Mouse (Mus musculus) neural tube, embryonic 11.5 days (tissue): ENCODE results near the gene Vwa8. TPM values are rescaled to one million over a fixed set of nuclear protein-coding genes. Genes with fewer than 3 reads are reported as not detected.

ENCODE experiments used
- ATAC-seq: fragments of 200-750 bp; cut with Nextera tagmentation; 2 replicates; pipeline ENCODE4 v1.8.0; 2017; ENCODE audit warnings: moderate number of reproducible peaks, mild to moderate bottlenecking, moderate TSS enrichment, moderate library complexity; ENCODE audit not compliant: insufficient read depth, low FRiP score, low TSS enrichment
- DNase-seq: peaks from one replicate; pipeline ENCODE4 v3.0.0-alpha.2; 2015; ENCODE audit warnings: low spot score
- H3K27ac ChIP-seq: fragments of 300-500 bp; sonication (generic); 2 replicates; pipeline ENCODE4 v1.5.1; 2014; ENCODE audit warnings: low read depth, mild to moderate bottlenecking, low read length
- H3K27me3 ChIP-seq: fragments of 300-500 bp; sonication (generic); 2 replicates; pipeline ENCODE4 v1.6.1; 2014; ENCODE audit warnings: mild to moderate bottlenecking, low read length, mixed read lengths; ENCODE audit not compliant: control insufficient read depth, insufficient read depth
- H3K36me3 ChIP-seq: fragments of 300-500 bp; sonication (generic); 2 replicates; pipeline ENCODE4 v1.6.1; 2014; ENCODE audit warnings: mild to moderate bottlenecking, low read length, moderate library complexity, mixed read lengths; ENCODE audit not compliant: control insufficient read depth, insufficient read depth
- H3K4me1 ChIP-seq: fragments of 300-500 bp; sonication (generic); 2 replicates; pipeline ENCODE4 v1.6.1; 2014; ENCODE audit warnings: low read length, mixed read lengths; ENCODE audit not compliant: control insufficient read depth, insufficient read depth
- H3K4me2 ChIP-seq: fragments of 300-500 bp; sonication (generic); 2 replicates; pipeline ENCODE4 v1.6.1; 2014; ENCODE audit warnings: low read depth, mild to moderate bottlenecking, moderate library complexity
- H3K4me3 ChIP-seq: fragments of 300-500 bp; sonication (generic); 2 replicates; pipeline ENCODE4 v1.5.1; 2014; ENCODE audit warnings: low read depth, low read length
- H3K9ac ChIP-seq: fragments of 300-500 bp; sonication (generic); 2 replicates; pipeline ENCODE4 v1.6.1; 2014; ENCODE audit warnings: mild to moderate bottlenecking, low read length
- H3K9me3 ChIP-seq: fragments of 300-500 bp; sonication (generic); 2 replicates; pipeline ENCODE4 v1.6.1; 2016; ENCODE audit warnings: low read length; ENCODE audit not compliant: control insufficient read depth
- WGBS: fragments of 180-500 bp; shearing (Covaris S2); extraction: QIAGEN DNeasy Blood & Tissue Kit; methylation state at CpG from one replicate; pipeline ENCODE4 v1.1.7; 2014; 5-methylcytosine and 5-hydroxymethylcytosine counted together
- polyA plus RNA-seq: library from polyadenylated mRNA; unstranded; fragments of >200 nt; fragmentation: Nextera tagmentation; extraction: Ambion mirVana; gene quantifications from 2 replicates; pipeline ENCODE4 v1.2.1, GENCODE M21; 2014

Vwa8 gene
- polyA plus RNA-seq, 1 experiment from 2014 or later, result 10.8 TPM

GRCm38 (mm10) chr14:79239402-79239801 is 390.6 kb downstream of the Vwa8 start:
- H3K27me3 ChIP-seq, result no peaks in the 10 kb centered on the region
- no peak overlapping the region for H3K9ac ChIP-seq
- H3K27ac ChIP-seq, result no peak overlapping the region
- 92% methylated on average over 12 of the region's 12 CpGs for WGBS
- no peak overlapping the region for H3K4me2 ChIP-seq
- no peak for ATAC-seq
- no peaks in the 10 kb centered on the region for H3K9me3 ChIP-seq
- H3K4me1 ChIP-seq, result peaks cover 2% of the 10 kb centered on the region; the same call in 1 of the 2 replicates
- H3K4me3 ChIP-seq, result no peak overlapping the region
- no peak for DNase-seq
- no peaks in the 10 kb centered on the region for H3K36me3 ChIP-seq

GRCm38 (mm10) chr14:79241057-79241570 is 392.3 kb downstream of the Vwa8 start:
- DNase-seq (no peak), ATAC-seq (no peak)
- no peaks in the 10 kb centered on the region; the same call in 1 of the 2 replicates for H3K4me1 ChIP-seq
- H3K9me3 ChIP-seq, result no peaks in the 10 kb centered on the region
- H3K9ac ChIP-seq, result no peak overlapping the region
- H3K27me3 ChIP-seq, result no peaks in the 10 kb centered on the region
- 74% methylated on average over 4 of the region's 4 CpGs for WGBS
- H3K4me3 ChIP-seq, result no peak overlapping the region
- no peak overlapping the region for H3K4me2 ChIP-seq
- H3K36me3 ChIP-seq, result no peaks in the 10 kb centered on the region
- H3K27ac ChIP-seq, result no peak overlapping the region

GRCm38 (mm10) chr14:79241656-79242385 is 393.0 kb downstream of the Vwa8 start:
- DNase-seq, result no peak
- Histone ChIP-seq H3K4me3 (no peak overlapping the region), H3K9ac (no peak overlapping the region), H3K4me1 (no peaks in the 10 kb centered on the region; the same call in 1 of the 2 replicates), H3K27ac (no peak overlapping the region), H3K27me3 (no peaks in the 10 kb centered on the region), H3K4me2 (no peak overlapping the region), H3K36me3 (no peaks in the 10 kb centered on the region), H3K9me3 (no peaks in the 10 kb centered on the region)
- 84% methylated on average over 6 of the region's 6 CpGs for WGBS
- no peak for ATAC-seq

GRCm38 (mm10) chr14:79242386-79242720 is 393.5 kb downstream of the Vwa8 start:
- Histone ChIP-seq H3K4me2 (no peak overlapping the region), H3K4me1 (no peaks in the 10 kb centered on the region), H3K27ac (no peak overlapping the region), H3K4me3 (no peak overlapping the region), H3K9ac (no peak overlapping the region), H3K36me3 (no peaks in the 10 kb centered on the region), H3K9me3 (no peaks in the 10 kb centered on the region), H3K27me3 (no peaks in the 10 kb centered on the region)
- DNase-seq, result no peak
- no peak for ATAC-seq

- H3K4me1 ChIP-seq, result no peaks in the 10 kb centered on the region
- no peaks in the 10 kb centered on the region for H3K36me3 ChIP-seq
- H3K27ac ChIP-seq, result no peak overlapping the region
- H3K9ac ChIP-seq, result no peak overlapping the region
- no peaks in the 10 kb centered on the region for H3K9me3 ChIP-seq
- H3K27me3 ChIP-seq, result no peaks in the 10 kb centered on the region
- 85% methylated on average over 12 of the region's 12 CpGs for WGBS
- H3K4me3 ChIP-seq, result no peak overlapping the region
- DNase-seq (no peak), ATAC-seq (no peak)
- H3K4me2 ChIP-seq, result no peak overlapping the region
Observed at GRCm38 (mm10) chr14:79243038-79243883, 394.4 kb downstream of the Vwa8 start.

- H3K4me3 ChIP-seq, result no peak overlapping the region
- no peak for DNase-seq
- no peaks in the 10 kb centered on the region for H3K36me3 ChIP-seq
Observed at GRCm38 (mm10) chr14:79244571-79244970, 395.7 kb downstream of the Vwa8 start.

GRCm38 (mm10) chr14:79251727-79252285 is 403.0 kb downstream of the Vwa8 start:
- DNase-seq (no peak), ATAC-seq (no peak)
- H3K36me3 ChIP-seq, result no peaks in the 10 kb centered on the region
- WGBS, result 71% methylated on average over 5 of the region's 5 CpGs
- no peaks in the 10 kb centered on the region for H3K9me3 ChIP-seq
- H3K9ac ChIP-seq, result no peak overlapping the region
- H3K27me3 ChIP-seq, result no peaks in the 10 kb centered on the region
- H3K4me2 ChIP-seq, result no peak overlapping the region
- H3K27ac ChIP-seq, result no peak overlapping the region
- no peak overlapping the region for H3K4me3 ChIP-seq
- H3K4me1 ChIP-seq, result no peaks in the 10 kb centered on the region

More at GRCm38 (mm10) chr14:79244571-79244970, 395.7 kb downstream of the Vwa8 start:
- ATAC-seq, result no peak
- Histone ChIP-seq H3K27me3 (no peaks in the 10 kb centered on the region), H3K27ac (no peak overlapping the region), H3K9ac (no peak overlapping the region), H3K4me1 (no peaks in the 10 kb centered on the region), H3K9me3 (no peaks in the 10 kb centered on the region), H3K4me2 (no peak overlapping the region)
- 60% methylated on average over 3 of the region's 3 CpGs for WGBS
